Mouse (Mus musculus): ENCODE results near the gene Actr5. TPM values are rescaled to one million over a fixed set of nuclear protein-coding genes. Genes with fewer than 3 reads are reported as not detected.

Gene Actr5
- polyA plus RNA-seq, 1 experiment from 2014 or later: 14.7 TPM

DNA sequence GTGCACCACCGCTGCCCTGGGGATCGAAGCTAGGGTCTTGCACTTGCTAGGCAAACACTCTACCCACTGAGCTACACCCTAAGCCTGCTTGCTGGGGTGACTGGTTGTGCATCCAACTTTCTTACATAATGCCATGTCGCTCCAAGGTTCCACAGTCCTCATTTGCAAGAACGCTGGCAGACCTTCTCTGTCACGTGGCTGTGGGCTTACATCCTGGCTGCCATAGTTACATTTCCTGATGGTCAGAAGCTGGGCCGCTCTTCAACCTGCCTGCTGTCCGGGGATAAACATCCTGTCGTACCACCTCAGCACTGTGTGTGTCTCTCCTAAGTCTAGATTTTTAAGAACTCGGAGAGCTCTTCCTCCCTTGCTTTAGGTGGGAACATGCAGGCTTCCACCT, 30.0 kb downstream of the Actr5 start:
- H3K4me1 ChIP-seq: no peaks in the 10 kb centered on the region
- no peaks in the 10 kb centered on the region for H3K36me3 ChIP-seq
- no peak overlapping the region for H3K9ac ChIP-seq (replicated peaks)
- H3K4me2 ChIP-seq (replicated peaks): no peak overlapping the region
- no peak overlapping the region for H3K27ac ChIP-seq (replicated peaks)
- H3K4me3 ChIP-seq: no peak overlapping the region
- no peaks in the 10 kb centered on the region for H3K27me3 ChIP-seq
- H3K9me3 ChIP-seq: no peaks in the 10 kb centered on the region
- WGBS: 86% methylated on average over 9 of the region's 9 CpGs
- no peak for ATAC-seq (replicated peaks)

DNA sequence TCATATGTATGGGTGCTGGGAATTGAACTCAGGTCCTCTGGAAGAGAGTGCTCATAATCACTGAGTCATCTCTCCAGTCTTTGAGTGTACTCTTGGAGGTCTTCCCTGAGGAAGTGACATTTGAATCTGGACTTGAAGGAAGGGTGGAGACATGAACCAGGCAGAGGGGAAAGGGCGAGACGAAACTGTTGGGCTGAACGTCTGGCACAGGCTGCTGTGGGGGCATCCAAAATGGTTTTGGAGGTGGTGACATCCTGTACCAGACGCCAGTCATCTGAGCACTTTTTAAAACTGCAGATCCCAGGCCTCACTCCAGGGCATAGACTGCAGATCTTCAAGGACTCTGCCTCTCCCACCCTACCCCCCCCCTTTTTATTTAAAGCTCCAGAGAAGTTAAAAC, 31.1 kb downstream of the Actr5 start:
- H3K4me2 ChIP-seq (replicated peaks): no peak overlapping the region
- no peak for ATAC-seq (replicated peaks)
- H3K36me3 ChIP-seq: no peaks in the 10 kb centered on the region
- no peaks in the 10 kb centered on the region for H3K4me1 ChIP-seq
- H3K27ac ChIP-seq (replicated peaks): no peak overlapping the region
- WGBS: 87% methylated on average over 4 of the region's 4 CpGs
- H3K4me3 ChIP-seq: no peak overlapping the region
- H3K9ac ChIP-seq (replicated peaks): no peak overlapping the region
- H3K27me3 ChIP-seq: no peaks in the 10 kb centered on the region
- H3K9me3 ChIP-seq: no peaks in the 10 kb centered on the region

DNA sequence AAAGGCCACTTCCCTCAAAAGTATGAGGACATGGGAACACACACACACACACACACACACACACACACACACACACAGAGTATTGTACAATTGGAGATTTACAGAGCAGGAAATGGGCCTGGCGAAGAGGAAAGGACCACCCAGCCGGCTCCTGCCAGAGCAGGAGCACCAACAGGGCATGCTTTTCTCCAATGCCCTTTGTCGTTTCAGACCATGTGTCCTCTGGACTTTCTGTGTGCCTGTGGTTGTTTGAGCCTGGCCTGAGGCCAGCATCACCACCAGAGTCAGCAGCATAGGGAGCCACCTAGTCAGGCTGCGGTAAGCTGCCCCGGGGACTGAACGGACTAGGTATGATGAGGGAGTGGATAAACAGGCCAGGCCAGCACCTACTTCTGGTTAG, 34.1 kb downstream of the Actr5 start:
- H3K9ac ChIP-seq (replicated peaks): no peak overlapping the region
- no peak for ATAC-seq (replicated peaks)
- 64% methylated on average over 6 of the region's 6 CpGs for WGBS
- H3K36me3 ChIP-seq: no peaks in the 10 kb centered on the region
- no peaks in the 10 kb centered on the region for H3K27me3 ChIP-seq
- no peaks in the 10 kb centered on the region for H3K9me3 ChIP-seq
- H3K4me1 ChIP-seq: no peaks in the 10 kb centered on the region
- 0 out of 2 replicates have a peak overlapping the region, but pooled peaks have one; percentile 23 for H3K27ac ChIP-seq (replicated peaks)
- no peak overlapping the region for H3K4me3 ChIP-seq
- H3K4me2 ChIP-seq (replicated peaks): no peak overlapping the region

DNA sequence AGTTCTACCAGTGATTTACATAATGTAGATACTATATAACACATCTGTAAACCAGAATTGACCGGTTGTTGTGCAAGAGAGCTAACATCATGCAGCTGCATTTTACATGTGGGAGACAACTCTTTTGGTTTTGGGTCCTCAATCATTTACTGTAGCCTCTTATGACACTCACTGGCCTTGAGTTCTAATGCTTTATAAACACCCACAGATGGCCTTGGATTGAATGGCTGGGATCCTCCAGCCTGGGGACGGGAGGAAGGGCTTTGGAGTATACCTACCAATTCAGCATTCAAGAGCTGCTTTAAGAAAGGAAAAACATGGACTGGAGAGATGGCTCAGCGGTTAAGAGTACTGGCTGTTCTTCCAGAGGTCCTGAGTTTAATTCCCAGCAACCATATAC, 34.7 kb downstream of the Actr5 start:
- Histone ChIP-seq H3K4me1 (no peaks in the 10 kb centered on the region), H3K27ac (replicated peaks) (no peak overlapping the region), H3K9ac (replicated peaks) (no peak overlapping the region), H3K4me3 (no peak overlapping the region), H3K9me3 (no peaks in the 10 kb centered on the region), H3K36me3 (no peaks in the 10 kb centered on the region), H3K27me3 (no peaks in the 10 kb centered on the region), H3K4me2 (replicated peaks) (no peak overlapping the region)
- WGBS: 79% methylated on average over 3 of the region's 3 CpGs
- no peak for ATAC-seq (replicated peaks)

DNA sequence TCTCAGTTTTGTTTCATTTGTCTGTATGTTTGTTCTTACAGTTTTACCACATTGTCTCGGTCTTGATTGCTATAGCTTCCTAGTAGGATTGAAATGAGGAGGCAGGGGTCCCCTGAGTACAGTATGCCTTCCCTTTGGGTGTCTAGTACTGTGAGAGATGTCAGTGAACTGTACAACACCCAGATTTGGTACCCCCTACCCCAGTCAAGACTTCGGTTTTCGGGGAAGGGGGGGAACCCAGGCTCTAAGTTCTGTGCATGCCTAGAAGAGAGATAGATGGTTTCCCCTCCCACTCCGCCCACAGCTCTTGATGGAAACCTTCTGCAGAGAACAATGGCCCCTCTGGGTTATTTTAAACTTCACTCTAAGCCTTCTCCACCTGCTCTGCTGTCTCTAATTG, 40.4 kb downstream of the Actr5 start, which contains the start of gene Ppp1r16b:
Ppp1r16b (plus strand) TSS at position 301 of the 400 bp plus-strand sequence.
- Histone ChIP-seq H3K4me3 (no peak within 1 kb of the TSS), H3K9me3 (no peaks in the 10 kb centered on the region), H3K27ac (replicated peaks) (no peak within 1 kb of the TSS), H3K4me1 (peaks cover 11% of the 10 kb centered on the region), H3K9ac (replicated peaks) (no peak within 1 kb of the TSS), H3K27me3 (0 out of 2 replicates have a peak, but pooled peaks cover 9% of the 10 kb centered on the region), H3K4me2 (replicated peaks) (no peak within 1 kb of the TSS), H3K36me3 (no peaks in the 10 kb centered on the region)
- 78% methylated on average over 4 of the region's 4 CpGs for WGBS
- no peak for ATAC-seq (replicated peaks)

DNA sequence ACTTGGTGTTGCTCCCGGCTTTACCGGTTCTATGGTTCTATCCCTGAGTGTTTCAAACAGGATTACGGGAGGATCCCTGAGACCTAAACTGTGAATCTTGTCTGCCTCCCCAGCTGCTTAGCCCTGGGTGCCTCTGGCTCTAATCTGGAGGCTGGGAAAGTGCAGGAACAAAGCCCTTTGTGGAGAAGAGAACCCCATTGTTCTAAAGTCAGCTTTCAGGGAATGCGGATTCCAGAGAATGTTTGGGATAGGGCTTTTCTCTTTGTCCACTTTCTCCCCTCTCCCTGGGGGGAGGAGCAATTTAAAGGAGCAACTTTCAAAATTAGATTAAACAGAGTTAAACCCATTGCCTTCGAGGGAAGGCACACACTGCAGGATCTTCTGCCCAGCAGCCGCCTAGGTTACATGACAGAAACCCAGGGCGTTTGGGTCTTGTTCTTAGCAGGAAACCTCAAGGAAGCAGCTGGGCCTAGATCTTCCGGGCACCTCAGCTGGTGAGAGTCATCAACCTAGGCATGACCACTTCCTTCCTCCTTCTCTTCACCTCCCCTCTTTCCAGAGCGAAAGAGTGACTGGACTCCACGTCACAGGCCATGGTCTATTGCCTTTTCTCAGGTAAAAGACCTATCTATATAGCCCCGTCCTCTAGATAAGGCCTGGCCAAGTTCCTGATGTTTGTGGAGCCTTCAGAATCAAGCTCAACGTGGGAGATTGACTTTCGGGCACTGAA, 41.5 kb downstream of the Actr5 start:
- H3K4me1 ChIP-seq: peaks cover 14% of the 10 kb centered on the region
- no peak overlapping the region for H3K9ac ChIP-seq (replicated peaks)
- H3K4me2 ChIP-seq (replicated peaks): peak overlapping the region; percentile 95; the same call in 1 of the 2 replicates
- H3K27me3 ChIP-seq: 0 out of 2 replicates have a peak, but pooled peaks cover 9% of the 10 kb centered on the region
- no peaks in the 10 kb centered on the region for H3K36me3 ChIP-seq
- 34% methylated on average over 13 of the region's 13 CpGs for WGBS
- H3K27ac ChIP-seq (replicated peaks): no peak overlapping the region; the same call in 1 of the 2 replicates
- H3K9me3 ChIP-seq: no peaks in the 10 kb centered on the region
- H3K4me3 ChIP-seq: peak overlapping the region; percentile 64
- no peak for ATAC-seq (replicated peaks)

DNA sequence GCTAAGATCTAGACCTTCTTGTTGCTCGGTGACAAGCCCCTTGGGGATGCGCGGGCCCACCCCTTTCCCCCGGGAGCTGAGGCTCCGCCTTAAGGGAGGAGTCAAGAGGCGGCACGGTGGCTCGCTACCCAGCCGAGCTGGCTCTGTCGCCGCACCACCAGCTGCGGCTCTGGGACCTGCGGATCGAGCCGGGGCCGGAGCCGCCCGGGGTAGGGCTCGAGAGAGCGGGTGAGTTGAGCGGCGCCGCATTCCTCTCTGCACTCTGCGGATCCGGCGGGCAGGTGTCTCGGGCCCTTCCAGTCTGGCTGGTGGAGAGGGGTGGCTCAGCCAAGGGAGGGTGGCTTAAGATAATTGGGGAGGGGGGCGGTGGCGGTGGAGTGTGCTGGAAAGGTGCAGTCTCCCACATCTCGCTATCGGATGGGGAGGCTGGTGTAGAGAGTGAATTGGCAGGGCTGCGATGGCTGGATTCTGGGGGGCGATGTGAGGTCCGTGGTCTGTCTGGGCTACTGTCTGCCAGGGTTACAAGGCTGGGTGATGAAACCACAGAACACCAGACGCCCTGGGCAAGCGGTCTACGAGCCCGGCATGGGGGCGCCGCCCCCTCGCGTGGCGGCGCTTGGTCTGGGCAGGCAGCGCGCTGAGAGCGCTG, 42.5 kb downstream of the Actr5 start:
- WGBS: under 1% methylated on average over 47 of the region's 47 CpGs
- H3K27ac ChIP-seq (replicated peaks): peak overlapping the region; percentile 83
- peaks cover 14% of the 10 kb centered on the region for H3K4me1 ChIP-seq
- peak; percentile 89 for ATAC-seq (replicated peaks)
- H3K9me3 ChIP-seq: no peaks in the 10 kb centered on the region
- peak overlapping the region; percentile 70 for H3K9ac ChIP-seq (replicated peaks)
- no peaks in the 10 kb centered on the region for H3K36me3 ChIP-seq
- peak overlapping the region; percentile 95 for H3K4me2 ChIP-seq (replicated peaks)
- H3K4me3 ChIP-seq: peak overlapping the region; percentile 64
- H3K27me3 ChIP-seq: 0 out of 2 replicates have a peak, but pooled peaks cover 9% of the 10 kb centered on the region

DNA sequence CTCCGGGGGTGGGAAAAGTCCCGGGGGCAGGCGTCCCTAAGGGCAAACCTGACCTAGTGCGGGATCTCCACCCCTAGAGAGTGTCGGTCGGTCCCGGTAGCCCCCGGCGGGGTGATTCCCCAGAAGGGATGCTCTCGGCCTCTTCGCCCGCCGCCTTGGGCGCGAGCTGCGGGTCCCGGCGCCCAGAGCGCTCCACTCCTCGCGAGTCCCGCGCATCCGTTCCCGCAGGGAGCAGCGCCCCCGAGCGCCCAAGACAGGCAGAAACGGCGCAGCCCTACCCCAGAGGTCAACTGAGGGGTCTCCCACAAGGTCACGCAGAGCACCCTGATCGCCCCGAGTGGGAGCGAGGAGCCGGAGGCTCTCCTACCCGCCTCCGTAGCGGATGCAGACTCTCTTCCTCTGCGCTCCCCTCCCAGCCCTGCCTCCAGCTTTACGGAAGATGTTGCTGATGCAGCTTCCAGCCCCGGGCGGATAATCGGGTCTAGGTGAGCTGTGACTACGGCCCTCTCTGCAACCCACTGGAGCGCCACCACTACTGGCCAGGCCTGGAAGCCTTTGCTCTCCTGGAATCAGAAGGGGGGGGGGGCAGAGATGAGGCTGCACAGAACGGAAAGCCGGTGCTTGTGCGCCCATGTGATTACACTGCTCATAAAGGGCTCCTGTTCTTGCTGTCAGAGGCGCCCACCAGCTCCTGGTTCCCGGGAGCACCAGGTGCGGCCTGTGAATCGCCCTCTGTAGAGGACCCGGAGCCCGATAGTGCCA, 43.2 kb downstream of the Actr5 start:
- peak overlapping the region; percentile 95 for H3K4me2 ChIP-seq (replicated peaks)
- H3K27me3 ChIP-seq: 0 out of 2 replicates have a peak, but pooled peaks cover 9% of the 10 kb centered on the region
- H3K9ac ChIP-seq (replicated peaks): peak overlapping the region; percentile 70
- H3K4me3 ChIP-seq: peak overlapping the region; percentile 64
- under 1% methylated on average over 54 of the region's 54 CpGs for WGBS
- peak overlapping the region; percentile 83 for H3K27ac ChIP-seq (replicated peaks)
- H3K36me3 ChIP-seq: no peaks in the 10 kb centered on the region
- H3K9me3 ChIP-seq: no peaks in the 10 kb centered on the region
- H3K4me1 ChIP-seq: peaks cover 18% of the 10 kb centered on the region
- peak; percentile 39 for ATAC-seq (replicated peaks)

DNA sequence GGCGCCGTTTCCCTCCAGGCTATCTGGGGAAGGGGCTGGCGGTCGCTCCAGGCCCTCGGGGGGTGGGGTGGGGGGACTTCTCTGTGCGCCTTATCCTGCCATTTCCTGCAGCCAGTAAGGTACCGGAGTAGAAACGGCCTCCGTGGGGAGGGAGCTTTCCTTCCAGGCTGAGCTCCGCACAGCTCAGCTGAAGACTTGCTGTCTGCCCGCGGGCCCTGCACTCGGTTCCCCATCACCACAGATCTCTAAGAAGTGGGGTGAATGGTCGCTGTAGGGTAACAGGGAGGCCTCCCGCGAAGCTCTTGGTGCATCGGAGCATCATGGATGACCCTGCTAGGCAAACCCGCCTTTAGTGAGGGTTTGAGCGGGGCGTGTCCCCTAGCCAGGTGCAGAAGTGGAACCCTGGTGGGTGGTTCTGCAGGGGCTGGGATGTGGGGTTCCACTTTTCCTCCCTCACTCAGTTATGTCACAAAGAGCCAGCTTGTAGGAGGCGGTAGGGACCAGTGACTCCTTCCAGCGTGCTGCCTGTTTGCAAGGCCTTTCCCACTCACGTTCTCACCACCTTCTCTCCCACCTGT, 43.8 kb downstream of the Actr5 start:
- H3K36me3 ChIP-seq: no peaks in the 10 kb centered on the region
- H3K4me2 ChIP-seq (replicated peaks): peak overlapping the region; percentile 95
- peaks cover 25% of the 10 kb centered on the region for H3K4me1 ChIP-seq
- H3K4me3 ChIP-seq: peak overlapping the region; percentile 64
- 12% methylated on average over 22 of the region's 23 CpGs for WGBS
- peak overlapping the region; percentile 70 for H3K9ac ChIP-seq (replicated peaks)
- peak; percentile 8; the same call in 1 of the 2 replicates for ATAC-seq (replicated peaks)
- H3K27ac ChIP-seq (replicated peaks): peak overlapping the region; percentile 83
- 0 out of 2 replicates have a peak, but pooled peaks cover 9% of the 10 kb centered on the region for H3K27me3 ChIP-seq
- H3K9me3 ChIP-seq: no peaks in the 10 kb centered on the region

DNA sequence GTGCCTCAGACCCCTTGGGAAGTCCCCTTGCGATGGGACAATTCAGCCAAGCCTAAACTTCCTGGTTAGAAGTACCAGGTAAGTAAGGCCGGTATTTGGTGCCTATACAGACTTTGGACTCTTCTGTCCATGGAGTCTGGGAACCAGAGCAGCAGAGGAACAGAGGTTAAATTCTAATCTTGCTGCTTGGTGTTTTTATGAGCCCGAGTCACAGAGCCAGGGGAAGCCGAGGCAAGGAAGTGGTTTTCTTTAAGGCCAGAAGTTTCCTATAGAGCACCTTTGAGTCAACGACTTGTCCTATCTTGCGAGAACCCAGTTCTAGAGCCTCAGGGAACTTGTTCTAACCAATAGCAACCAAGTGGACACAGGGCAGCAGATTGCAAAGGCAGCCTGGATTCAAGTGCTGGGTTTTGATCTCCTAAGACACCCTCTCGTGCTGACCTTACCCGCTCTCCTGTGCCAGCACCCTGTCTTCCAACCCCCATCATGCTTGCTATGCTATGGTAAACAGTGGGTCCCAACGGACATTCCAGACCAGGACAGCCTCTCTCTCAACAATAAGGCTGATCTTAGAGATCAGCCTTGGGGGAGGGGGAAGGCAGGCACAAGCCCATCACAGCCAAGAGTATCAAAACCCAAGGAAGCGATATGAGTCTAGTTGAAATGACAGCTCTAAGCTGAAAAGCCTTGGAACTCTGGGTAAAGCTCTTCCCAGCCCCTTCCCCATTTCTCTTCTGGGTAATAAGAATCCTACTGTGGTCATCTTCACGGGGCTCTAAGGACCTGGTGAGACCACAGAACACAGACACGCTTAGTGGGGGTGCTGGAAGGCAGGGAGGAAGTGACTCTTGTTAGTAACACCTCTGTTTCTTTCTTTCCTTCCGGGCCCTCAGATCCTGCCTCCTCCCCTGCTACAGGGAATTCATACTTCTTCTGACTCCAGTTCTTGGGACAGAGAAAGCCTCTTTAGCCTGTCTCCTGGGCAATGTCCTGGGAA, 44.8 kb downstream of the Actr5 start:
- Histone ChIP-seq H3K4me3 (peak overlapping the region; percentile 64), H3K9me3 (no peaks in the 10 kb centered on the region), H3K4me1 (peaks cover 32% of the 10 kb centered on the region), H3K36me3 (no peaks in the 10 kb centered on the region), H3K27ac (replicated peaks) (no peak overlapping the region), H3K27me3 (0 out of 2 replicates have a peak, but pooled peaks cover 9% of the 10 kb centered on the region), H3K4me2 (replicated peaks) (peak overlapping the region; percentile 95), H3K9ac (replicated peaks) (0 out of 2 replicates have a peak overlapping the region, but pooled peaks have one; percentile 70)
- no peak for ATAC-seq (replicated peaks)
- 73% methylated on average over 13 of the region's 13 CpGs for WGBS

DNA sequence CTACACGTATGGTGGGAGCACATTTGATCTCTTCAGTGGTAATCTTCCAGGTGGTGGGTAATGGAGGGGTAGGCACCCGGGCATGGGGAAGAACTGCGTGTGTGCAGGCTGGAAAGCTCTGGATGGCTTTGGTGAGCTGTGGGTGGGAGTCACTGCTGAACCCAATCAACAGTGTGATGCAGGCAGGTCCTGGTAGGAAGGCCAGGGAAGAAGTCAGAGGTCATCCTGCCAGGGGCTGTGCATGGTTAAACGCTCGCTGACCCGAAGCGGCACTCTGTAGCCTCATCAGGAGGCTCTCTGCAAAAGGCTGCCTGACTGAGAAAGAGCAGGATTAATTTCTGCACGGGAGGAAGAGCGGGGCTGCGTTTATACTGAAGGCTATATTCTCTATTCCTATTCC, 45.9 kb downstream of the Actr5 start:
- no peak overlapping the region for H3K4me2 ChIP-seq (replicated peaks)
- 0 out of 2 replicates have a peak, but pooled peaks cover 9% of the 10 kb centered on the region for H3K27me3 ChIP-seq
- H3K4me3 ChIP-seq: no peak overlapping the region
- no peak overlapping the region for H3K27ac ChIP-seq (replicated peaks)
- no peak overlapping the region for H3K9ac ChIP-seq (replicated peaks)
- no peaks in the 10 kb centered on the region for H3K9me3 ChIP-seq
- WGBS: 37% methylated on average over 10 of the region's 10 CpGs
- ATAC-seq (replicated peaks): no peak
- peaks cover 37% of the 10 kb centered on the region for H3K4me1 ChIP-seq
- H3K36me3 ChIP-seq: no peaks in the 10 kb centered on the region
